Mouse (Mus musculus): ENCODE results near the gene Pidd1. TPM values are rescaled to one million over a fixed set of nuclear protein-coding genes. Genes with fewer than 3 reads are reported as not detected.

Gene Pidd1
- polyA plus RNA-seq, 1 experiment from 2014 or later = 17.3 TPM

DNA sequence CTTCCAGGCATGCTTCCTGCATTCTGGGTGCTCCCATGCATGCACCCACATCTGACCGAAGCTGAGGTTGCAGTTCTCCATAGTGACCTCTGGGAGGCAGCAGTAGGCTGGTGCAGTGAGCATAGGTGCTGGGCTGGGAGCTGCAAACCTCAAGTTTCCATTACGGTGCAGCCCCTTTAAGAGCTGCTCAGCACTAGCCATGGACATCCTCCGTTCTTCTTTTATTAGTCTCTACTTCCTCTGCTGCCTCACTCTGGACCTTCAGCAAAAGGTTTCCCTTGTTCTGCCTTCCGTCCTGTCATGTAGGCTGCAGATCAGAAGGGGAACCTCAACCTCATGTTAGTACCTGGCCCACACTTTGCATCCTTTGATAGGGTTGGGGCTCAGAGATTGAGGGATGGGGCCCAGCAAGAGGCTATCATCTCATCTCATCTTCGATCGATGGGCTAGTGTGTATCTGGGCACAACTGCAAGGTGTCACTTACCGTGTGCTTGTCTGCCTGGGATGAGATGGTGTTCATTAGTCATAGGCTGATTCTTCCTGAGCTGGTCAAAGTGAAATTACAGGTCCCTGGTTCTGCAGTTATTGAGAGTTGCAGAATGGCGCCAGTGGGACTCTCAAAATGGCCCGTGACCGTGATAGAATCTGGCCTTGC, 37.1 kb upstream of the Pidd1 start:
- WGBS (ENCODE audit: insufficient replicate concordance) = 11% methylated on average over 10 of the region's 10 CpGs
- Histone ChIP-seq H3K4me1 (peaks cover 58% of the 10 kb centered on the region), H3K9ac (no peak overlapping the region), H3K4me2 (peak overlapping the region; percentile 90), H3K36me3 (peaks cover 16% of the 10 kb centered on the region; the same call in 1 of the 2 replicates), H3K27me3 (replicated peaks) (peaks cover 31% of the 10 kb centered on the region), H3K27ac (no peak overlapping the region), H3K9me3 (replicated peaks) (no peaks in the 10 kb centered on the region), H3K4me3 (no peak overlapping the region)
- ATAC-seq = peak; percentile 56

DNA sequence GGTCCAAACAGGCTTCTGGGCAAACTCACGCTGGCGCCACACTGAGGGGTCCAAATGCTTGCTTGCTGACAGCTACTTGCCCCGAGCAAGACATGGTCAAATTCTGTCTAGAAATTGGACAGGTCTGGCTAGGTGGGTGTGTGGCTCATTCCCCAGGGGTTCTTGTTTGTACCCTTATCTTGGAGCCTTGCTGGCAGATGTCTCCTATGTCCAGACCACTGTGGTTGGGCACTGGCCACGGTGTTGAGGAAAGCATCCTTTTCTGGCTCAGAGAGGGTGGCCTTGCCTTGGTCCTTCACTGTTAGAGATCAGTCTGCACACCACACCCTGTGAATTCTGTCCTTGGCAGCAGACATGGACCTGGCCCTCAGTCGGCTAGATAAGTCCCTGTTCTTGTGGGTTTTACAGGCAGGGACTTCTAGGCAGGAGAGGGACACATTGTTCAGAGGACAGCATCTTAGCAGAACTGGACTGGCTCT, 34.5 kb upstream of the Pidd1 start:
- WGBS (ENCODE audit: insufficient replicate concordance) = 28% methylated on average over 5 of the region's 5 CpGs
- Histone ChIP-seq H3K4me1 (peaks cover 77% of the 10 kb centered on the region), H3K9me3 (replicated peaks) (no peaks in the 10 kb centered on the region), H3K9ac (no peak overlapping the region), H3K27ac (peak overlapping the region; percentile 89), H3K4me3 (no peak overlapping the region), H3K4me2 (peak overlapping the region; percentile 98), H3K27me3 (replicated peaks) (peaks cover 25% of the 10 kb centered on the region), H3K36me3 (peaks cover 4% of the 10 kb centered on the region; the same call in 1 of the 2 replicates)
- ATAC-seq = no peak

DNA sequence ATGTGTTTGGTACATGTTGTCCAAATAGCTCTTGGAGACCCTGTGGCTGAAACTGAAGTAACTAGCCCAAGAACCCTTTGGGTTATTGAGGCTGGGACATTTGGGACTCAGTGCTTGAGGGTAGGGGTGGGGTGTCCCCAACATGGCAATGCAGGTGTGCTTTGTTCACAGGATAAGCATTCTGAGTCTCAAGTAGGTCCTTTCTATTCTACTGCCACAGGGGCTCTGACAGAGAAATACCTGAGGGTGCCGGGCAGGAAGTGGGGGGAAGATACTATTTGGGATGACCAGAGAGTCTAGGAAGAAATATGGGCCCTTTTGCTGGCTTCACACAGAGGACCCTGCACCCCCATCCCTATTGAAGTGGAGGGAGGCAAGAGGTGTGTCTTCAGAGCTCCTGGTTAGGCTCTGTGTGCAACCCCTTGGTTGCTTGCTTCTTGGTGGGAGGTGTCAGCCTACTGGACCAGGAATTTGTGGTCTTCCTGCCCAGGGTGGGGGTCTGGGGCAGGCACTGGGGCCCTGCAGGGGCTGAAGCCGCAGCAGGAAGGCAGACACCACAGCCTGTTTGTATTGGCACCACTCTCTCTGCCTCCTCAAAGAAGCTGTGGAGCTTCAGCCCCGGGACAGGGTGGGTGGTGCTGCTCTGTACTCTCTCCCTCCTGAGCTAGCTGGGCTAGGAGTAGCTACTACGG, 33.9 kb upstream of the Pidd1 start:
- H3K9ac ChIP-seq = no peak overlapping the region; the same call in 1 of the 2 replicates
- H3K9me3 ChIP-seq (replicated peaks) = no peaks in the 10 kb centered on the region
- H3K36me3 ChIP-seq = peaks cover 6% of the 10 kb centered on the region
- H3K27me3 ChIP-seq (replicated peaks) = peaks cover 20% of the 10 kb centered on the region
- peak overlapping the region; percentile 77; the same call in 1 of the 2 replicates for H3K4me3 ChIP-seq
- H3K4me1 ChIP-seq = peaks cover 79% of the 10 kb centered on the region
- peak overlapping the region; percentile 89 for H3K27ac ChIP-seq
- no peak for ATAC-seq
- 21% methylated on average over 4 of the region's 4 CpGs for WGBS (ENCODE audit: insufficient replicate concordance)
- peak overlapping the region; percentile 98 for H3K4me2 ChIP-seq

DNA sequence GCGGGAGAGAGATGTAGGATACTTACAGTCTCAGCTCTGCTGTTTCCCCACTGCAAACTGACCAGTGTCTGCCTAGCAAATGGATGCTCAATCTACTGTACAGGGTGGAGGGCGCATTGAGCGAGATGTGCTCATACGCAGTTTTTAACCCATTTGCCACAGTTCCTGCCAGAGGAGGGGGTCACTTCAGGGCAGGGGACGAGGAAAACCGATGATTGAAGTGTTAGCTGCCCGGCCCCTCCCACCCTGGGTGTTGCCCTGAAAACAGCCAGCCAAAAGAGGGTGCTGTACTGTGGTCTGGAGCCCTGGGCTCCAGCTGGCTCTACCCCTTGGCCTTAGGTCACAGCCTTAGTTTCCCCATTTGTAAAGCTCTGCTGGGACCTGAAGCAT, 33.2 kb upstream of the Pidd1 start:
- H3K36me3 ChIP-seq = peaks cover 14% of the 10 kb centered on the region
- H3K4me1 ChIP-seq = peaks cover 78% of the 10 kb centered on the region
- 0 out of 2 replicates have a peak, but pooled peaks have one; percentile 6 for ATAC-seq
- H3K4me2 ChIP-seq = peak overlapping the region; percentile 98
- WGBS (ENCODE audit: insufficient replicate concordance) = 5% methylated on average over 7 of the region's 7 CpGs
- peak overlapping the region; percentile 89 for H3K27ac ChIP-seq
- H3K9me3 ChIP-seq (replicated peaks) = no peaks in the 10 kb centered on the region
- H3K4me3 ChIP-seq = peak overlapping the region; percentile 77
- H3K9ac ChIP-seq = peak overlapping the region; percentile 84; the same call in 1 of the 2 replicates
- peaks cover 12% of the 10 kb centered on the region for H3K27me3 ChIP-seq (replicated peaks)

DNA sequence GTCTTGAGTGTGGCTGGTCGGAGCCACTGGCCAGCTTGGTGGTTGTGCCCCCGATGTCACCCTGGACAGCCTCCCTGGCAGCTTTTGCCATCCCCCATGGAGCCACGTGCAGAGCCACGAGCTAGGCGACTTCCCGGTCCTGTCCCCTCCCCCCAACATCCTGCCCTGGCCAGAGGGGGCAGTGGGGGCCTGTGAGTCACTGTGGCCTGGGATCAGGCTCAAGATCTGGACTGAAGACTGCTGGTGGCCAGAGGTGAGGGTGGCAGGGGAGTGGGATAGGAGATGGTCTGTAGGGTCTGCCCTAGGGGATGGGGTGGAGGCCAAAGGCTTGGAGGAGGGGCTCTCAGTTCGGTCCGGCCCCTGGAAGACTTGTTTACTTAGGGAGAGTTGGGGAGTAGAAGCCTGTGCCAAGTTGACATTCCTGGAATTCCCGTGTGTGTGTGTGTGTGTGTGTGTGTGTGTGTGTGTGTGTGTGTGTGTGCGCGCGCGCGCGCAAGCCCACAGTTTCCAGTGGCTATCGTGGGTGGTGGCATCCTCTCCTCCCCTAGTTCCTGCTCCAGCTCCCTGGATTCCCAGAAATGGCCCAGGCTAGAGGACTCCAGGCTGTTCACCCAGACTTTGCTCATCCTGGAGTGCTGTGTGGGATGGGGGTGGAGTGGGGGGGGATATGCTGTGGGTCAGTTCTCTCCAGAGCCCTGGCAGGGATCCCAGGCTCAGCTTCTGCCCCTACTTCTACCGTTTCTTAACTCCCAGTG, 32.6 kb upstream of the Pidd1 start:
- Histone ChIP-seq H3K9me3 (replicated peaks) (no peaks in the 10 kb centered on the region), H3K36me3 (peaks cover 19% of the 10 kb centered on the region), H3K27me3 (replicated peaks) (peaks cover 6% of the 10 kb centered on the region), H3K9ac (peak overlapping the region; percentile 84), H3K4me1 (peaks cover 72% of the 10 kb centered on the region), H3K4me2 (peak overlapping the region; percentile 98), H3K27ac (peak overlapping the region; percentile 89), H3K4me3 (peak overlapping the region; percentile 77)
- ATAC-seq = peak; percentile 42
- 2% methylated on average over 11 of the region's 17 CpGs for WGBS (ENCODE audit: insufficient replicate concordance)

DNA sequence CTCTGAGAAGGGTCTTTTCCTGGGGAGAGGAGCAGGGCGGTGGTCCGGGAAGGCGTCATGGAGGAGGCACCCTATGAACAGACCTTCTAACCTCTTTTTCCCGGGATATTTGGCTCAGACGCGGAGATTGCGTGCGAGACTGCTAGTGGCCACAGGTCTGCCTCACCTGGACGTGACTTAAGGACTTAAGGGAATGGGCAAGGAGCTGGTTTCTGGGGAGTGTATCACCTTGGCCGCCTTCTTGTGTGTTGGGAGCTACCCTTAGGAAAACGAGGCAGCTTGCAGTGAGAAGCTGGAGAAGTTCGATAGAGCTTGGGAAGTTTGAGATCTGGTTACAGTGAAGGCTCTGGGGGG, 32.0 kb upstream of the Pidd1 start:
- Histone ChIP-seq H3K9me3 (replicated peaks) (no peaks in the 10 kb centered on the region), H3K9ac (peak overlapping the region; percentile 84), H3K36me3 (peaks cover 26% of the 10 kb centered on the region), H3K4me2 (peak overlapping the region; percentile 98), H3K4me1 (peaks cover 66% of the 10 kb centered on the region), H3K27ac (peak overlapping the region; percentile 89), H3K27me3 (replicated peaks) (peaks cover under 1% of the 10 kb centered on the region; the same call in 1 of the 2 replicates), H3K4me3 (peak overlapping the region; percentile 77)
- ATAC-seq = no peak
- WGBS (ENCODE audit: insufficient replicate concordance) = under 1% methylated on average over 12 of the region's 12 CpGs

DNA sequence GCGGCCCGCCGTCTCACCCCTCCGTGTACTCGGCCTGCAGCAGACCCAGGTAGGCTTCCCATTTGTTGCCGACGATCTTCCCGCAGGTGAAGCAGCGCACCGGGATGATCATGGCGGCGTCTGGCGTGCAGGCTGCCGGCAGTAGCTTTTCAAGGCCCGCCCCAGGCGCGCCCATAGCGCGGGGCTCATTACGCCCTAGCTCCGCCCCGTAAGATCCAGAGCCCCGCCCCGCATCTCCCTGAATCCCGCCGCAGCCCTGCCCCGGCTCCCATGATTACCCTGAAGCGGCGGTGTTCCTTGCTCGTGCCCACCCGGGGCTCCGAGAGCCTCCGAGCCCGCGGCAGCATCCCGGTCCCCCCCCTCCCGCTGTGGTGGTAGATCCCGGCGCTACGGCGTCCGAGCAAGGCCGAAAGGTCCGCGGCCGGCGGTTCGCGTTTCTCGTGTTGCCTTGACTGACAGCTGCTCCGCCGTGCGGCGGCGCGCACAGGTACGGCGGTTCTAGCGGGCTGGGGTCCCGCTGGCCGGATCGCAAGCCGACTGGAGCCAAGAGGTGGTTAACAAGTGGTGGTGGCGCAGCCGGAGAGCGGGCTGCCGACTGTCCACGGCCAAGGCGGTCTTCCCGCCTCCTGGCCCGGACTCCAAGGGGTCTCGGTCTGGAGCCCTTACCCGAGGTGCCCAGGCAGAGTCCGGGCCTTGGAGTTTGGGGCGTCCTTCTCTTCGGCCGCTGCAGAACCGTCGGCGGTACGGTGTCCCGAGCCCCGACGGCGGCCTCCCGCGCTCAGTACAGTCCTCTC, 31.4 kb upstream of the Pidd1 start, which contains the start of the genes Polr2l and Tspan4:
Polr2l (minus strand) TSS at position 122 of the 794 bp plus-strand sequence.
Tspan4 (plus strand) TSS at position 230 of the 794 bp plus-strand sequence.
- under 1% methylated on average over 86 of the region's 87 CpGs for WGBS (ENCODE audit: insufficient replicate concordance)
- peak within 1 kb of the TSS; percentile 89 for H3K27ac ChIP-seq
- H3K4me2 ChIP-seq = peak within 1 kb of the TSS; percentile 98
- H3K9me3 ChIP-seq (replicated peaks) = no peaks in the 10 kb centered on the region
- peak within 1 kb of the TSS; percentile 84 for H3K9ac ChIP-seq
- H3K4me3 ChIP-seq = peak within 1 kb of the TSS; percentile 77
- H3K4me1 ChIP-seq = peaks cover 62% of the 10 kb centered on the region
- ATAC-seq = peak; percentile 78
- H3K36me3 ChIP-seq = peaks cover 31% of the 10 kb centered on the region
- no peaks in the 10 kb centered on the region for H3K27me3 ChIP-seq (replicated peaks)

DNA sequence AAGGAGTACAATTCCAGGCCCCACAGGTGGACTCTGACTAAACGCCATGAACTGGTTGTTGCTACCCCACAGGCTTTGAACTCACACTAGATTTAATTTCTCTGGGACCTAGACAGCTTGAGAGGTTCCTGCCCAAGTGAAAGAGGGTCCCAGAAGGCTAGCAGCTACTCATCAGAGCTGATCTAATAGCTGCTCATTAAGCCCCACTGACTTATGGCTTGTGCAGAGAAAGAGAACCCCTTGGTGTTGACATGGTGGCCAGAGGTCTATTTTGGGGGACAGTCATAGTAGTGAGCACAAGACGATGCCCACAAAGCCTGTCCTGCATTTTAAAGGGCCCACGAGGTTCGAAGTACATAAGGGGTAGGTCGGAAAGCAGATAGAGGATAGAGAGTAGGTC, 30.3 kb upstream of the Pidd1 start:
- Histone ChIP-seq H3K9me3 (replicated peaks) (no peaks in the 10 kb centered on the region), H3K4me2 (peak overlapping the region; percentile 98), H3K27ac (peak overlapping the region; percentile 89), H3K4me3 (peak overlapping the region; percentile 77), H3K27me3 (replicated peaks) (no peaks in the 10 kb centered on the region), H3K36me3 (peaks cover 38% of the 10 kb centered on the region), H3K9ac (peak overlapping the region; percentile 84), H3K4me1 (peaks cover 71% of the 10 kb centered on the region)
- no peak for ATAC-seq
- 7% methylated on average over 5 of the region's 5 CpGs for WGBS (ENCODE audit: insufficient replicate concordance)

DNA sequence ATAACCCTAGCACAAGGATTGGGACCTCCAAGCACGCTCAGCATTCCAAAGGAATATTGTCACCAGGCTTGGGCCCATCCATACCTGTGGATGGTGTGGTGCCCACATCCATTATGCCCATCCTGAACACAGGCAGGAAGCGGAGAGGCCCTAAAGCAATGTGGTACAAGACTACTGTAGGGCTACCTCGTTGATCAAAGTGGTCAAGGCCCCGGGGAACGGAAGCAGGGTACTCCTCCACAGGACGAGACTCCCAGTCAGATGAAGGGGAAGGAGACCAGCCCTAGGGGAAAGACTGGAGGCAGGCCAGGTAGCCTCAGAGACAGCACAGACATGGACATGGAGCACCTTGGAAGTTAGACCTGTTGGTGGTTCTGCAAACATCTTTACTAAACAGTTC, 28.9 kb upstream of the Pidd1 start:
- Histone ChIP-seq H3K4me1 (peaks cover 74% of the 10 kb centered on the region), H3K27ac (no peak overlapping the region), H3K36me3 (peaks cover 38% of the 10 kb centered on the region), H3K27me3 (replicated peaks) (no peaks in the 10 kb centered on the region), H3K9ac (no peak overlapping the region), H3K4me3 (no peak overlapping the region), H3K4me2 (no peak overlapping the region), H3K9me3 (replicated peaks) (no peaks in the 10 kb centered on the region)
- no peak for ATAC-seq
- WGBS (ENCODE audit: insufficient replicate concordance) = 76% methylated on average over 6 of the region's 6 CpGs

DNA sequence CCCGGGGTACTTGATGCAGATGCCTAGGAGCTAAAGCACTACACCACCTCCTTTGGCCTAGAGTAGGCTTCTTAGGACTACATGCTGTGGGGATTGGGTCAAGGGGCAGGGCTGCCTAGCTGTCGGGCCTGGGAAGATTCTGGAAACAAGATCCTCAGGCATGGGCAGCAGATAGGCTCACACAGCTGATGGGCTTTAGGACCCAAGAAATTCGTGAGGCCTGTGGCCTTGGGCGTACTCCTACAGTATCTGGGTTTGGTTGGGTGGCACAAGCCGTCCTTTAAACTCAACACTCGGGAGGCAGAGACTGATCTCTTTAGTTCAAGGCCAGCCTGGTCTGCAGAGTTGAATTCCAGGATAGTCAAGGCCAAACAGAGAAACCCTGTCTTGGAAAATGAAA, 28.4 kb upstream of the Pidd1 start:
- H3K4me1 ChIP-seq = peaks cover 73% of the 10 kb centered on the region
- H3K9me3 ChIP-seq (replicated peaks) = no peaks in the 10 kb centered on the region
- no peak overlapping the region for H3K9ac ChIP-seq
- peaks cover 38% of the 10 kb centered on the region for H3K36me3 ChIP-seq
- no peak overlapping the region for H3K4me3 ChIP-seq
- ATAC-seq = no peak
- H3K27ac ChIP-seq = 0 out of 2 replicates have a peak overlapping the region, but pooled peaks have one; percentile 7
- WGBS (ENCODE audit: insufficient replicate concordance) = 72% methylated on average over 6 of the region's 6 CpGs
- H3K27me3 ChIP-seq (replicated peaks) = no peaks in the 10 kb centered on the region
- no peak overlapping the region for H3K4me2 ChIP-seq

DNA sequence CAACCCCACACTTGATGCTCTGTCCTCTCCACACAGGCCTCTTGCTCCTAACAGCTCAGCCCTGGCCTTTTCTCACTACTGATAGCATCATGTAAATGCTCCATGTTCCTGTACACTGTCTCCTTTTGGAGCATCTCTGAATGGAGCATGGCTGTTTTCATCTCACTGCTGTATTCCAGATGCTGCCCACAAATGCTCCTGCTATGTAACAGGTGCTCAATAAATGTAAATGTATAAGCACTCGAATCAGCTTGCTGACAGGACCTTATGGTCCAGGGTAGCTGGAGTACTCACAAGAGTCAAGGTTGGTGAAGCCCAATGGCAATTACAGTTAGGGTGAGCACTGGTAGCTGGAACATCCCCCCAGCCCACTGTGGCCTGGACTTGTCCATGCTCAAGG, 27.4 kb upstream of the Pidd1 start:
- 89% methylated on average over 1 of the region's 1 CpGs for WGBS (ENCODE audit: insufficient replicate concordance)
- no peak for ATAC-seq
- Histone ChIP-seq H3K9me3 (replicated peaks) (no peaks in the 10 kb centered on the region), H3K4me3 (no peak overlapping the region), H3K4me2 (no peak overlapping the region), H3K27ac (0 out of 2 replicates have a peak overlapping the region, but pooled peaks have one; percentile 8), H3K36me3 (peaks cover 38% of the 10 kb centered on the region), H3K9ac (no peak overlapping the region), H3K27me3 (replicated peaks) (peaks cover 6% of the 10 kb centered on the region), H3K4me1 (peaks cover 73% of the 10 kb centered on the region)
